21 mouse cellular contexts compared by ENCODE assay signal in the genomic region with DNA sequence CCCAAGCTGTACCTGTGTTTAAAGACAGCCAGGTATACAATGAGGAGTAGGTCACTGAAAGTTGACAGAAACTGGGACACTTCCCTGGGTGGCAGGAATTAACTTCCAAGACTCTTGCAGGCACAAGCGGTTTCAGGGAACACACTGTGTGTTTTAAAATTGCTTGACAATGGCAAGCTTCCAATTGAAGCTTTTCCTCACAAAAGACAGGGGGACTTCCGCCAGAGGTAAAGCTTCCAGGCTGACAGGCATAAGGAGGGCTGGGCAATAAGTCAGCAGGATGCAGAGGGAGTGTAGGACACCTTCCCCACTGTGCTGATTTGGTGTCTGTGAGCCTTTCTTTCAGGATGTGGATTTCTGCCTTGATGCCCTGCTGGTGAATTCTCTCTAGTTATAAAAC.
A peak's percentile ranks its signal among the peaks of the same experiment; 100 is the strongest.
DNase-seq lines count a peak whose midpoint lies in the region; ATAC-seq and TF ChIP-seq lines count a peak whose summit lies in the region.
"Had no signal": no experiment of that assay in that cellular context is flagged by ENCODE, and none has a peak within 500 bp of the region (broad histone marks: within the 10 kb centered on the region; RNA-seq: fewer than 3 reads in every experiment).

No protein-coding gene starts in this region.

- DNase-seq in cerebellum, postnatal 4 days (ENCODE audit: low spot score in 2 of 2) = no peak
- DNase-seq in intestine, embryonic 14.5 days (ENCODE audit: low spot score) = peak; percentile 47
- peak; percentile 32 for DNase-seq in ZHBTc4 (ENCODE audit: low read depth, low spot score)
- DNase-seq in cerebellum, postnatal 10 days = peak; percentile 24 to 26
- no peak for DNase-seq in kidney, adult 8-10 months
- DNase-seq in layer of hippocampus, postnatal 14 days (ENCODE audit: low spot score in 2 of 2) = no peak
- DNase-seq: adrenal gland, postnatal 14 days; gastrocnemius, postnatal 36 days; lung, adult 2 months; right cerebral cortex, postnatal 4 days; thymus, postnatal 36 days had no signal

- H3K4me3 ChIP-seq in intestine, embryonic 14.5 days (ENCODE audit: low read depth, low read length) = no peak overlapping the region
- H3K4me3 ChIP-seq in intestine, postnatal 0 days (ENCODE audit: low read depth, low read length) = no peak overlapping the region
- H3K4me3 ChIP-seq: forebrain, embryonic 12.5 days; heart, embryonic 10.5 days; limb, embryonic 10.5 days had no signal

- H3K27ac ChIP-seq in intestine, embryonic 14.5 days (ENCODE audit: low read depth) = no peak overlapping the region
- H3K27ac ChIP-seq in intestine, postnatal 0 days (ENCODE audit: low read depth, low read length) = no peak overlapping the region
- H3K27ac ChIP-seq: forebrain, embryonic 12.5 days; heart, embryonic 10.5 days; kidney, postnatal 0 days; limb, embryonic 10.5 days; macrophage had no signal

- no peaks in the 10 kb centered on the region for H3K9me3 ChIP-seq in intestine, embryonic 14.5 days (ENCODE audit: control insufficient read depth, low read length)
- no peaks in the 10 kb centered on the region for H3K9me3 ChIP-seq in intestine, postnatal 0 days (ENCODE audit: control insufficient read depth)
- H3K9me3 ChIP-seq: forebrain, embryonic 12.5 days; heart, embryonic 10.5 days; limb, embryonic 10.5 days had no signal

- H3K4me2 ChIP-seq in intestine, embryonic 14.5 days (ENCODE audit: low read length) = no peak overlapping the region
- no peak overlapping the region for H3K4me2 ChIP-seq in intestine, postnatal 0 days (replicated peaks; ENCODE audit: low read depth)
- H3K4me2 ChIP-seq: forebrain, embryonic 12.5 days; liver, embryonic 11.5 days had no signal

- H3K4me1 ChIP-seq in intestine, embryonic 14.5 days (replicated peaks; ENCODE audit: control insufficient read depth, insufficient read depth, low read length) = 0 out of 2 replicates have a peak, but pooled peaks cover 4% of the 10 kb centered on the region
- no peaks in the 10 kb centered on the region for H3K4me1 ChIP-seq in intestine, postnatal 0 days (replicated peaks; ENCODE audit: control insufficient read depth, insufficient read depth, low read length)

- H3K9ac ChIP-seq in intestine, embryonic 14.5 days (ENCODE audit: low read length) = no peak overlapping the region
- H3K9ac ChIP-seq in intestine, postnatal 0 days (ENCODE audit: low read depth, low read length) = no peak overlapping the region
- H3K9ac ChIP-seq: forebrain, embryonic 12.5 days had no signal

- WGBS in intestine, embryonic 14.5 days = 28% methylated on average over 2 of the region's 2 CpGs
- WGBS in intestine, postnatal 0 days = 37% methylated on average over 2 of the region's 2 CpGs

- ATAC-seq in cerebellum, adult (ENCODE audit: insufficient number of reproducible peaks, low FRiP score, low TSS enrichment) = peak; percentile 68; the same call in 1 of the 2 replicates
- ATAC-seq in intestine, embryonic 14.5 days (replicated peaks; ENCODE audit: low FRiP score, low TSS enrichment, low read depth) = no peak
- ATAC-seq in intestine, postnatal 0 days = no peak
- ATAC-seq: activated CD4-positive, CD25-positive, alpha-beta regulatory T cell, adult 4 months; intestine, embryonic 16.5 days had no signal

- H3K27me3 ChIP-seq in intestine, embryonic 14.5 days (replicated peaks; ENCODE audit: control insufficient read depth, insufficient read depth, low read length) = no peaks in the 10 kb centered on the region
- H3K27me3 ChIP-seq in intestine, postnatal 0 days (replicated peaks; ENCODE audit: control insufficient read depth, insufficient read depth, low read length) = no peaks in the 10 kb centered on the region
- H3K27me3 ChIP-seq: forebrain, embryonic 12.5 days had no signal

- no peaks in the 10 kb centered on the region for H3K36me3 ChIP-seq in intestine, embryonic 14.5 days (ENCODE audit: control insufficient read depth, insufficient read depth, low read length)
- no peaks in the 10 kb centered on the region for H3K36me3 ChIP-seq in intestine, postnatal 0 days (ENCODE audit: control insufficient read depth, insufficient read depth)
- H3K36me3 ChIP-seq: forebrain, embryonic 12.5 days; heart, embryonic 10.5 days; limb, embryonic 10.5 days had no signal

- TF ChIP-seq CTCF in intestine, postnatal 0 days (IDR thresholded peaks at IDR 0.05; ENCODE audit: low read depth) = no peak

Comparison
In these comparisons a context has a peak if more than half of its experiments do, and no peak if none do; other contexts are left out.
1. DNase-seq: peak in intestine, embryonic 14.5 days (single experiment), ZHBTc4 (single experiment) and cerebellum, postnatal 10 days (2 of 2); none in cerebellum, postnatal 4 days (0 of 2), kidney, adult 8-10 months (0 of 2) and layer of hippocampus, postnatal 14 days (0 of 2).